Mouse (Mus musculus) macrophage (primary cell): ENCODE measurements around the gene Rnf38. TPM values are rescaled to one million over a fixed set of nuclear protein-coding genes. Genes with fewer than 3 reads are reported as not detected.

ENCODE experiments used
- H3K27ac ChIP-seq: fragments of 350-480 bp; formaldehyde crosslinking; 2 replicates; pipeline ENCODE4 v1.9.0; 2021
- H3K36me3 ChIP-seq: fragments of 350-480 bp; formaldehyde crosslinking; 2 replicates; pipeline ENCODE4 v1.9.0; 2021; ENCODE audit errors: inconsistent target
- H3K4me3 ChIP-seq: fragments of 350-480 bp; formaldehyde crosslinking; 2 replicates; pipeline ENCODE4 v1.9.0; 2021; ENCODE audit errors: inconsistent target
- H3K79me2 ChIP-seq: fragments of 350-480 bp; formaldehyde crosslinking; 2 replicates; pipeline ENCODE4 v1.9.0; 2021; ENCODE audit errors: inconsistent target
- WGBS: methylation state at CpG from one replicate; pipeline ENCODE4 v1.1.7; 2026; ENCODE audit warnings: inconsistent platforms; ENCODE audit not compliant: missing documents; 5-methylcytosine and 5-hydroxymethylcytosine counted together
- polyA plus RNA-seq: library from polyadenylated mRNA; stranded (reverse); fragments of 250-400 nt; gene quantifications from 3 replicates; pipeline ENCODE4 v1.2.4, GENCODE M21; 2018; ENCODE audit warnings: inconsistent platforms

Gene Rnf38
- polyA plus RNA-seq, 1 experiment from 2014 or later, result 31.7 TPM

DNA sequence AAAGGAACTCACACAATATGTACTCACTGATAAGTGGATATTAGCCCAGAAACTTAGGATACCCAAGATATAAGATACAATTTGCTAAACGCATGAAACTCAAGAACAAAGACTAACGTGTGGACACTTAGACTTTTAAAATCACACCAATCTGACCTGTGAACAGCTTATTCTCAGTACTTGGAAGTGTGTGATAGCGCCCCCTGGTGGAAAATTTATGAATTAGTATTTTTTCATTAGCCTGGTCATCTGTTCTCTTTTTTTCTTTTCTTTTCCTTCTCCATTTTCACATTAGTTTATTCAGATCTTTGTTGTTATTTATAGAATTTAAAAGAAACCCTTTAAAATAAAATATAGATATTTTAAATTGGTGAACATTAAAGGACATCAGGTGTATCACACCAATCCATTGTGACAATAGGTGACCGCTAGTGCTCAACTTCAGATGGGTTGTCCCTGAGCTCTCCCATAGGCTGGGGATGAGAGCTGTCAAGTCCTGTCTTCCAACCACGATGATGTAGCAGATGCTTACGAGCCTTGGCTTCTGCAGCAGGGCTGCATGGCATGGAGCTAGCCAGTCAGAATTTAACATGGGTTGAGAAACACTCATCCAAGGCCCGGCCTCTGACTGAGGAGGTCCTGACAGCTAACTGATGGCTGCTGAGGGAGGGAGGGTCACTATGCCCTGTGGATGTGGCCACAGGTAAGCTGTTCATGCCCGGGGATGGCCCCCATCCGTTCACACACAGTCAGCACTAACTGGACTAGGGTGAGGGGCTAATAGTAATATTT, 114.0 kb downstream of the Rnf38 start:
- WGBS, result 39% methylated on average over 9 of the region's 9 CpGs
- Histone ChIP-seq H3K4me3 (no peak overlapping the region), H3K36me3 (no peaks in the 10 kb centered on the region), H3K79me2 (no peaks in the 10 kb centered on the region), H3K27ac (no peak overlapping the region)

DNA sequence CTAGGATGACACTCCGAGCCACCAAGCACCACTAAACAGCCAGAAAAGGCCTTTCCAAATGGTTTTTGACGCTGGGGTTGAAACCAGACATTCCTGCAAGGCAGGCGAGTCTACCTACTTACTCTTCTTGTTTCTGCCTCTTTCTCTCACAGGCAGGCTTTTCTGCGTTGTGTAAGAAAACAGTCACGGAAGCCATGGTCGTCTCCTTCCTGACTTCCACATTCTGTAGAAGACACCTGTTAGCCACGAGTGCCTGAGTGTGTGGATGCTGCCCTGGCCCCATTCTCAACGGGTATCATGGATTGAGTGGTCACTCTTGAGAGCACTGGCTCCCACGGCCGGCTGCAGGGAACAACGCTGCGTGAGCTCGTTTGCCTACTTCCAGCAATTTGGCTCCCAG, 118.5 kb downstream of the Rnf38 start:
- WGBS, result 82% methylated on average over 13 of the region's 13 CpGs
- H3K4me3 ChIP-seq, result no peak overlapping the region
- H3K36me3 ChIP-seq, result no peaks in the 10 kb centered on the region
- no peaks in the 10 kb centered on the region for H3K79me2 ChIP-seq
- H3K27ac ChIP-seq, result no peak overlapping the region

DNA sequence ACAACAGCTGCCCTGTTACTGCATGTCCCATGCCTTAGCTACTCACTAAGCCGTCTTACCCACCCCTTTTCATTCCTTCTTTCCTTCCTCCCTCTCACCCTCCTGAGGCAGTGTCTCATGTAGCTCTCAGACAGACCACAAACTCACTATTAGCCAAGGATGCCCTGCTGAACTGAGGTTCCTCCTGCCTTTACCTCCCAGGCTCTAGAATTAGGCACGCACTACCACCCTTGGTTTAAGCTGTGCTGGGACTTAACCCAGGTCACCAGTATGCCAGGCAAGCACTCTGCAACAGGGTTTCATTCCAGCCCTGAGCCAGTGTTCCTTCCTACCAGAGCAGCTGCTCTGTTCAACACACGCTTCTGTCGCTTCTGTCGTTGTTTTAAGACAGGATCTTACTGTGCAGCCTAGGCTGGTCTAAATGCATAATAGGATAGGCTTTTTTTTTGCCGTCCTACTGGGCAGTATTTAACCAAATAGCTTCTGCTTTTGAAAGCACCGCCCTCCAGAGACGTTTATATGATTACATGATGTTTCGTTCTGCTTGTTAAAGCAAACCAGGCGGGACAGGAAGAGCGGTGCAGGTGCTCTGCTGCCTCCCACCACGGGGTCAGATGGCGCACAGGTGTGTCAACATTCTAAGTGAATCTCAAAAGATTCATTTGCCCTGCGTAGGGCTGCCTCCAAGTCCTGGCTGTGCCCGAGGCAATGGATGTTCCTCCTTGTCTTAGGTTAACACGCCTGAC, 120.0 kb downstream of the Rnf38 start:
- H3K79me2 ChIP-seq, result no peaks in the 10 kb centered on the region
- no peaks in the 10 kb centered on the region for H3K36me3 ChIP-seq
- WGBS, result 5% methylated on average over 16 of the region's 16 CpGs
- H3K27ac ChIP-seq, result no peak overlapping the region
- peak overlapping the region; percentile 8; the same call in 1 of the 2 replicates for H3K4me3 ChIP-seq

DNA sequence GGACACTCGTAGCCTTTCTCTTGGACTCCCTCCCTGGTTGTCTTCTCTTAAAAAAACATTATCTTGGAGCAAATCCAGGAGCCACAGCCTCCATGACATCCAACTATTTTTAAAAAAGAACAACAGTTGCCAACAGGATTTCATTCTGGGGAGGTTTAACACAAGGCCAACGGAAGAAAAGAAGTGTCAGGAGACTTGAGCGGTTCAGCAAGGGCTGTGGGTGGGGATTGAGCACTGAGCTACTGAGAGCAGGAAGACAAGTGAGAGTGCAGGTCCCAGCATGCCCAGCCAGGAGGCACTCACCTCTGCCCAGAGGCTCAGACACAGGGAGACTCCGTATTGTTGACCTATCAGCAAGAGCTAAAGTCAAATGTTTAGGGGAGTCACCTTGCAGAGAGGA, 120.8 kb downstream of the Rnf38 start:
- 79% methylated on average over 4 of the region's 4 CpGs for WGBS
- no peak overlapping the region for H3K27ac ChIP-seq

DNA sequence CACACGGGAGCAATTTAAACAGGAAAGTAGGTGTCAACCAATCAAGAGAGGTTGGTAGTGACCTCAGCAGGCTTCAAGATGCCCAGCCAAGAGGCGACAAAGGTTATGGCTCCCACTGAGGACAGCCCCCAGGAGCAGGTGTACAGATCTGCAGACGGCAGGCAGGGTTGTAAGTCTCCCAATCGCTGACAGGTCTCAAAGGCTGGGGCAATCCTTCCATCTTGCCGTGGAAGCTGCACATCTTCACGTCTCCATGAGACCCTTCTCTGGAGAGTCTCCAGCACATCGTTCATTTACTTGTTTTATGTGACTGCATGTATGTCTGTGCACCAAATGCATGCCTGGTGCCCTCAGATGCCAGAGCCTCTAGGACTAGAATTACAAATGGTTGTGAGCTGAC, 122.8 kb downstream of the Rnf38 start:
- Histone ChIP-seq H3K4me3 (no peak overlapping the region), H3K36me3 (no peaks in the 10 kb centered on the region), H3K27ac (no peak overlapping the region), H3K79me2 (no peaks in the 10 kb centered on the region)
- 97% methylated on average over 7 of the region's 7 CpGs for whole genome bisulfite sequencing

More for the DNA sequence above, 120.8 kb downstream of the Rnf38 start:
- Histone ChIP-seq H3K36me3 (no peaks in the 10 kb centered on the region), H3K79me2 (no peaks in the 10 kb centered on the region), H3K4me3 (no peak overlapping the region)

DNA sequence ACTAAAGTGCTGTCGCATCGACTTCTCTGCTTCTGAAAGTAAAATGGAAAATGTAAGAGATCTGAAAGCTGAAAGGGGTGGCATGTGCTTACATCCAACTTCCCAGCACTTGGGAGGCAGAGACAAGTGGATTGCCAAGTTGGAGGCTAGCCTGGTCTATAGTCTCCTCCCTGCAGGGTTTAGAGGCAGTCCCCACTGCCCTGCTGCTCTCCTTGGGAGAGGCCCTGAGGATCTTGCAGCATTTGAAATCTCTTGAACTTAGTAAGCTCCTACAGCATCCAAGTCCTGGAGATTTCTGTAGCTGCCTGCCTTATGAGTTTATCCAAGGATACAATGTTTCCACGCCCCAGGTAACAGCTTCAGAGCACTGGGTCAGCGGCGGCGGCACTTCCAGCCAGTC, 125.3 kb downstream of the Rnf38 start:
- no peaks in the 10 kb centered on the region for H3K79me2 ChIP-seq
- no peaks in the 10 kb centered on the region for H3K36me3 ChIP-seq
- WGBS, result 96% methylated on average over 6 of the region's 6 CpGs

DNA sequence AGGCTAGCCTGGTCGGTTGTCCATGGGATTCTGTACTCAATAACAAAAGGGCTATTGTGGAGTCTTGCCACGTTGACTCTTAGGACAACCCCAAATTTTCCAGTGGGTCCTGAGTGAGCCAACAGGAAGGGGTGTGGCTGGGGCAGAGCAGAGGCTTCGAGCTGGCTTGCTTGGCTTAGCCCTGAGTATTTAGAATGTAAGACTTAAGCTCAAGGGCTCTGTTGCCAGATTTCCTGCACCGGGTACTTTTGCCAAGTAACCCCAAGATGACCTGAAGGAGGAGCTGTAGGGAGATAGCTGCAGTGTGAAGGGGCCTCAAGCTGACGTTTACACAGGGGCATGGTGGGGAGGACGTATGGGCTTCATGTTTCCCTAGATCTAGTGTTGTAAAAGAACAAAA, 126.2 kb downstream of the Rnf38 start:
- H3K79me2 ChIP-seq, result no peaks in the 10 kb centered on the region
- H3K36me3 ChIP-seq, result no peaks in the 10 kb centered on the region
- H3K27ac ChIP-seq, result no peak overlapping the region
- WGBS, result 48% methylated on average over 6 of the region's 6 CpGs
- no peak overlapping the region for H3K4me3 ChIP-seq

More for the DNA sequence above, 125.3 kb downstream of the Rnf38 start:
- Histone ChIP-seq H3K4me3 (no peak overlapping the region), H3K27ac (no peak overlapping the region)

DNA sequence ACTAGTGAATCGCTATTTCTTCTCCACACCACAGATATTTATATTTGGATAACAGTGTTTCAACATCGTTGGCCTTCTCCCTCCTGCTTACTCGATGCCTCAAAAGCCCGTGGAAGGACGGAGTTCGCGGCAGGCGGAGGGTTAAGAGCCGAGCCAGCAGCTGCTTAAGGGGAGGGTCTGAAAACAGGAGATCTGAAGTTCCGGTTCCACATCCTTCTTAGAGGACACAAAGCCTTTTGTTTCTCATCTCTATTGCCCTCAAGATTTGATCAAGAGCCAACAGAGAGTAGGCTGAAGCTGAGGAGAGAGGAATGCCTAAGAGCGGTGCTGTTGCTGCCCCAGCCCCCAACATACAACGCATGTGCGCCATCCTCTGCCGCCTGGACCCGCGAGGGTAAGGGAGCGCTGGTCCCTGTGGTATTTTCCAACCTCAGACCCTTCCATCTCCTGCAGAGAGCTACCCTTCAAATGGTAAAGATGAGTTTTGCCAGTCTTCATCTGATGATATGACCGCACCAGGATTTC, 127.2 kb downstream of the Rnf38 start:
- Histone ChIP-seq H3K36me3 (no peaks in the 10 kb centered on the region), H3K4me3 (no peak overlapping the region), H3K27ac (no peak overlapping the region), H3K79me2 (no peaks in the 10 kb centered on the region)
- 16% methylated on average over 18 of the region's 18 CpGs for WGBS

DNA sequence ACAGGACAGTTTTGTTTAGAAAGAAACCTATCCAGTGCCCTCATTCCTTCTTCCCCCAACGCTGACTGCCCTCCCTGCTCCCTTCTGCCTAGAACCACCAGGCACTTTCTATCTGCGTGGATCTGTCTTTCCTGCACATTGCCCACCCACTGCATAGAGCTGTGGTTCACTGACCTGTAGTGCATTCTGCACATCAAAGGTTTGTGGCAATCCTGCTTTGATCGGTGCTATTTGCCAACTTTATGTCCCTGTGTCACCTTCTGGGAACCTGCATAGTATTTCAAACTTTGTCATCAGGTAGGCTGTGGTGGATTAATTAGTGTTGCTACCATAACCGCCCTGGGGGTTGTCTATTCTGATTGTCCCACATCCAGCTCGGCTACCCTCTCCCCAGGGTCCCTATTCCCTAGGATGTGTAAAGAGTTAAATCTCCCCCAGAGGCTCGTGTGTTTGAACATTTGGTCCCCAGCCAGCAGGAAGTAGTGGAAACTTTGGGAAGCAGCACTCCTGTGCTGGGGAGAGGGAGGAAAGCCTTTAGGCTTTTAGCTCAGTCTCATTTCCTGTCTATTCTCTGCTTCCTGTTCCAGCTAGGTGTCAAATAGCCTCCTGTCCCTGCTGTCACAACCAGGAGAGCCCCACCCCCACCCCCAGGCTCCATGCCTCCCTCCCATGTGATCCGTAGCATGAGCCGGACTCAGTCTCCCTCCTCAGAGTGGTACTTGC, 129.2 kb downstream of the Rnf38 start:
- Histone ChIP-seq H3K36me3 (no peaks in the 10 kb centered on the region), H3K27ac (no peak overlapping the region), H3K4me3 (no peak overlapping the region), H3K79me2 (no peaks in the 10 kb centered on the region)
- 71% methylated on average over 8 of the region's 8 CpGs for WGBS

DNA sequence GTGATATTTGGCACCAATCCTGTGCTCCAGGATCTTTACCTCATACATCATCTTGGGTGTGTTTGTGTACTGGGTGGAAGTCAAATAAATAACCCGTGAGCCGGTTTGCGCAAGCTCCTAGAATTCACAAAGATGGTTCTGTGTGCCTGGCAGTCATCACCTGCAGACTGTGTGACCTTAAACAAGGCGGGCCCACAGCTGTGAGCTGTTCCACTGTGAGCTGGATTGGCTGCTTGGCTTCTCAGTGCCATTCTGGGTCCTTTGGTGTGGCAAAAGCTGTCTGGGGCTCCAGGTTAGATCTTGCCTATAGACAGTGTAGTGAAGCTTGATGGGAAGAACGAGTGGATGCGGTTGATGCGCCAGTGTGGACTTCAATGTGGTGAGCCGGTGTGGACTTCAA, 130.0 kb downstream of the Rnf38 start:
- Histone ChIP-seq H3K79me2 (no peaks in the 10 kb centered on the region), H3K27ac (no peak overlapping the region), H3K36me3 (no peaks in the 10 kb centered on the region), H3K4me3 (no peak overlapping the region)
- WGBS, result 99% methylated on average over 8 of the region's 8 CpGs

DNA sequence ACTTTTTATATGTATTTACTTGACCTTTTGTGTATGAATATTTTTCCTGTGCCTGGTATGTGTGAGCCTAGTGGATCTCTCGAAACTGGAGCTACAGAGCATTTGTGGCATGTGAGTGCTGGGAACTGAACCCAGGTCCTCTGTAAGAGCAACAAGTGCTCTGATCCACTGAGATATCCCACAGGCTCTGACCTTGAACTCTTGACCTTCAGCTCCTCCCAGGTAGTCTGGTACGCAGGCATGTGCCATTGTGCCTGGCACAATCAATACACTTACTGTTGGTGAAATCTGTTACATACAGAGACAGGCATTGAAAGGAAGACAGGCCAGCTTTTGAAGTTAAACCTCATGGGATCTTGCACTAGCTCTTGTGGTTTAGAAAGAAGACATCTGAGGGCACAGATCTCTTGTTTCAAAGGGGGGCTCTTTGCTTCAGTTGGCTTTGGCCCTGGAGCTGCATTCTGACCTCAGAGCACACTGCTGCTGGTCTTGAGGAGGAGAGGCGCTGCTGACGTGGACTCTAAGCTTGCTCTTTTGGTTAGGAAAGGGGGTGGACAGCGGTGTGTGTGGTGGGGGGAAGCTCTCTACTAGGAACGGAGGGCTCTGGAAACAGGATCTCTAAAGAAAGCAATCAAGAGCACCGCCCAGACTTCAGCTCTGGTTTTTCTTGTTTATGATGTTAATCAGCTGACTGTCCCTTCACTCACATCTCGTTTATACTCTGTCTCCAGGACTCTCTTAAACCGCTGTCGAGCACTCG, 135.8 kb downstream of the Rnf38 start:
- no peak overlapping the region for H3K27ac ChIP-seq
- H3K79me2 ChIP-seq, result no peaks in the 10 kb centered on the region
- WGBS, result 67% methylated on average over 11 of the region's 11 CpGs

DNA sequence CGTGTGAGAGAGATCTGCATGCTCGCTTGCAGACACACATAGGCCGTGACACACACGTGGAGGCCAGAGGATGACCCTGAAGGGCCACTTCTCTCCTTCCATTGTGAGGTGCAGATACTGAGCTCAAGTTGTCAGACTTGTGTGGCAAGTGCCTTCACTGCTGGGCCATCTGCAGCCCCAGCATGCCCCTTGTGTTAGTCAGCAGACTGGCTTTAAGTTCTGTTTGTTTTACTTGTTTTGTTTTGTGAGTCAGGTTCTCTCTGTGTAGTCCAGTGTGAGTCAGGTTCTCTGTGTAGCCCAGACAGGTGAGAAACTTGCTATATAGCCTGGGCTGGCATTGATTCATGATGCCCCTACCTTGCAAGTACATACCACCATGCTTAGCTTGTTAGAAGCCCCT, 139.1 kb downstream of the Rnf38 start:
- Histone ChIP-seq H3K27ac (no peak overlapping the region), H3K79me2 (no peaks in the 10 kb centered on the region), H3K4me3 (no peak overlapping the region), H3K36me3 (no peaks in the 10 kb centered on the region)
- WGBS, result 91% methylated on average over 4 of the region's 4 CpGs

More for the DNA sequence above, 135.8 kb downstream of the Rnf38 start:
- Histone ChIP-seq H3K4me3 (no peak overlapping the region), H3K36me3 (no peaks in the 10 kb centered on the region)

DNA sequence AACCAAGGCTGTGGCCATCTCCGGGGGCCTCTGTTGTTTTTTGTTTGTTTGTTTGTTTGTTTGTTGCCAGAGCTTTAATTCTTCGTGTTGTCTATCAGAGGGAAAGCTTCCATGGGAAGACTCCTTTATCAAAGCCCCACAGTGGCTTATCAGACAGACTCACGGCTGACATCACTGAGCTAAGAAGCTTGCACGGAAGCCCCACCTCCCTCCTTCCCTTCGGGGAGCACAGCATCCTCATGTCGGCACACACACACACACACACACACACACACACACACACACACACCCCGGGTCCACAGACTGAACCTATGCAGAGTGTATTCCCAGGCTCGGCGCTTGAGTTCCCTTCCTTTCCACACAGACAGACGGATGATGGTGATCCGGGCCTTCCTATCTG, 141.2 kb downstream of the Rnf38 start:
- H3K36me3 ChIP-seq, result no peaks in the 10 kb centered on the region
- no peak overlapping the region for H3K27ac ChIP-seq
- H3K79me2 ChIP-seq, result no peaks in the 10 kb centered on the region
- H3K4me3 ChIP-seq, result no peak overlapping the region
- 88% methylated on average over 9 of the region's 11 CpGs for WGBS

DNA sequence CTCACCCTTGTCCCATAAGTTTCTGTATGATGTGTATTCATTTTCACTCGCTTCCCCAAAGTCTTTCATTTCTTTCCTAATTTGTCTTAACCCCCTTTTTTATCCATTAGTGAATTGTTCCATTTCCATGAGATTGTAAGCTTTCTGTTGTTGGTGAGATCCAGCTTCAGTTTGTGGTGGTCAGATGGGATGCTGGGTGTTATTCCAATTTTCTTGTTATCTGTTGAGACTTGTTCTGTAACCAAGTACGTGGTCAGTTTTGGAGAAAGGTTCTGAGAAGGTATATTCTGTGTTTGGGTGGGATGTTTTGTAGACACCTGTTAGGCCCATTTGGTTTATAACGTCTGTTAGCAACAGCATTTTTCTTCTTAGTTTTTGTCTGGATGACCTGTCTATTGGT, 148.0 kb downstream of the Rnf38 start:
- Histone ChIP-seq H3K36me3 (no peaks in the 10 kb centered on the region), H3K4me3 (no peak overlapping the region), H3K27ac (no peak overlapping the region), H3K79me2 (no peaks in the 10 kb centered on the region)
- WGBS, result 77% methylated on average over 3 of the region's 3 CpGs
